Mouse (Mus musculus) CH12.LX (cell line): Measurements from ENCODE around the gene Ccdc89. TPM values are rescaled to one million over a fixed set of nuclear protein-coding genes. Genes with fewer than 3 reads are reported as not detected.

Experiments
- DNase-seq: peaks from one replicate; pipeline ENCODE4 v3.0.0-alpha.2; 2013; ENCODE audit errors: extremely low read depth
- H3K27ac ChIP-seq: 2 replicates; pipeline ENCODE4 v1.5.1; 2012; ENCODE audit warnings: low read depth, mild to moderate bottlenecking, control low read depth, moderate library complexity; ENCODE audit not compliant: insufficient read depth
- H3K27me3 ChIP-seq: replicated peaks from 2 replicates; pipeline ENCODE3; 2012; ENCODE audit warnings: inconsistent platforms
- H3K36me3 ChIP-seq, 2 experiments: replicated peaks in 1 of 2; 2 replicates each; pipeline versions ENCODE3 to v1.6.1; 2012; ENCODE audit warnings: inconsistent platforms in 1 of 2, low read length in 1 of 2, mild to moderate bottlenecking in 1 of 2, mixed read lengths in 1 of 2, moderate library complexity in 1 of 2; ENCODE audit not compliant: control insufficient read depth in 1 of 2, insufficient read depth in 1 of 2
- H3K4me1 ChIP-seq, 2 experiments: 2 replicates each; pipeline ENCODE4 v1.6.1; 2012; ENCODE audit warnings: inconsistent platforms in 1 of 2, moderate library complexity in 1 of 2; ENCODE audit not compliant: insufficient read depth in 2 of 2, control insufficient read depth in 1 of 2
- H3K4me2 ChIP-seq: 2 replicates; pipeline ENCODE4 v1.6.1; 2012; ENCODE audit warnings: low read depth, mild to moderate bottlenecking, control low read depth; ENCODE audit not compliant: poor library complexity, insufficient read depth, severe bottlenecking
- H3K4me3 ChIP-seq, 3 experiments: fragments of 150-350 bp in 1 of 3; sonication (generic) in 1 of 3; replicated peaks in 1 of 3; 2 replicates each; pipeline versions ENCODE3 to v1.5.1; 2011 to 2012; ENCODE audit warnings: low read depth in 2 of 3, low read length in 2 of 3, mild to moderate bottlenecking in 2 of 3, moderate library complexity in 2 of 3, control low read depth in 1 of 3, improper control_type of control experiment in 1 of 3, inconsistent platforms in 1 of 3, mixed read lengths in 1 of 3; ENCODE audit not compliant: poor library complexity in 1 of 3
- H3K79me2 ChIP-seq: replicated peaks from 2 replicates; pipeline ENCODE4 v1.6.1; 2012; ENCODE audit warnings: mild to moderate bottlenecking, moderate library complexity; ENCODE audit not compliant: control insufficient read depth, poor library complexity, insufficient read depth, severe bottlenecking; ENCODE audit errors: extremely low read depth
- H3K9ac ChIP-seq: 2 replicates; pipeline ENCODE4 v1.6.1; 2012; ENCODE audit warnings: low read depth, mild to moderate bottlenecking, control low read depth, moderate library complexity; ENCODE audit not compliant: insufficient read depth
- H3K9me3 ChIP-seq: replicated peaks from 2 replicates; pipeline ENCODE3; 2012; ENCODE audit warnings: low read length, inconsistent platforms, mixed read lengths
- CHD1 ChIP-seq: IDR thresholded peaks from 2 replicates; pipeline ENCODE4 v1.6.1; 2012; ENCODE audit warnings: low read depth, low read length, improper control_type of control experiment, inconsistent platforms
- CHD2 ChIP-seq: IDR thresholded peaks from 2 replicates; pipeline ENCODE4 v1.6.1; 2011; ENCODE audit warnings: low read length, improper control_type of control experiment
- CTCF ChIP-seq, 2 experiments: IDR thresholded peaks in 1 of 2; conservative IDR thresholded peaks in 1 of 2; 2 replicates each; pipeline ENCODE4 v1.5.1; 2011 to 2012; ENCODE audit warnings: low read depth in 2 of 2, low read length in 2 of 2, improper control_type of control experiment in 1 of 2, inconsistent platforms in 1 of 2, mild to moderate bottlenecking in 1 of 2, moderate library complexity in 1 of 2
- E2F4 ChIP-seq: IDR thresholded peaks from 2 replicates; pipeline ENCODE4 v1.6.1; 2011; ENCODE audit warnings: low read depth, low read length, improper control_type of control experiment; ENCODE audit not compliant: insufficient replicate concordance
- ELF1 ChIP-seq: IDR thresholded peaks from 2 replicates; pipeline ENCODE4 v1.6.1; 2014; ENCODE audit warnings: low read depth, mild to moderate bottlenecking, inconsistent platforms, low read length, improper control_type of control experiment
- ETS1 ChIP-seq: conservative IDR thresholded peaks from 2 replicates; pipeline ENCODE4 v1.6.1; 2012; ENCODE audit warnings: low read depth, mild to moderate bottlenecking, inconsistent platforms, low read length, improper control_type of control experiment, moderate library complexity
- HCFC1 ChIP-seq: IDR thresholded peaks from 2 replicates; pipeline ENCODE4 v1.6.1; 2012; ENCODE audit warnings: low read depth, mild to moderate bottlenecking, inconsistent platforms, low read length, improper control_type of control experiment
- IRF4 ChIP-seq: IDR thresholded peaks from 2 replicates; pipeline ENCODE4 v1.6.1; 2014; ENCODE audit warnings: low read depth, mild to moderate bottlenecking, inconsistent platforms, low read length, improper control_type of control experiment
- JUN ChIP-seq: IDR thresholded peaks from 2 replicates; pipeline ENCODE4 v1.6.1; 2011; ENCODE audit warnings: low read depth, mild to moderate bottlenecking, low read length, improper control_type of control experiment, moderate library complexity; ENCODE audit not compliant: insufficient read depth
- KAT2A ChIP-seq: IDR thresholded peaks from 2 replicates; pipeline ENCODE4 v1.6.1; 2012; ENCODE audit warnings: low read length, improper control_type of control experiment, inconsistent platforms; ENCODE audit not compliant: insufficient replicate concordance
- MAFK ChIP-seq: IDR thresholded peaks from 2 replicates; pipeline ENCODE4 v1.6.1; 2011; ENCODE audit warnings: low read length, improper control_type of control experiment; ENCODE audit not compliant: insufficient replicate concordance
- MAX ChIP-seq: IDR thresholded peaks from 2 replicates; pipeline ENCODE4 v1.6.1; 2011; ENCODE audit warnings: low read length, improper control_type of control experiment
- MAZ ChIP-seq: IDR thresholded peaks from 2 replicates; pipeline ENCODE4 v1.6.1; 2012; ENCODE audit warnings: low read depth, mild to moderate bottlenecking, inconsistent platforms, low read length, improper control_type of control experiment, moderate library complexity
- MEF2A ChIP-seq: IDR thresholded peaks from 2 replicates; pipeline ENCODE4 v1.6.1; 2014; ENCODE audit warnings: low read depth, mild to moderate bottlenecking, inconsistent platforms, low read length, improper control_type of control experiment, borderline replicate concordance
- MXI1 ChIP-seq: IDR thresholded peaks from 2 replicates; pipeline ENCODE4 v1.6.1; 2011; ENCODE audit warnings: mild to moderate bottlenecking, low read depth, low read length, improper control_type of control experiment
- NELFE ChIP-seq: IDR thresholded peaks from 2 replicates; pipeline ENCODE4 v1.6.1; 2011; ENCODE audit warnings: low read depth, low read length, improper control_type of control experiment
- NRF1 ChIP-seq: IDR thresholded peaks from 2 replicates; pipeline ENCODE4 v1.6.1; 2014; ENCODE audit warnings: low read depth, mild to moderate bottlenecking, inconsistent platforms, low read length, improper control_type of control experiment, moderate library complexity
- PAX5 ChIP-seq: IDR thresholded peaks from 2 replicates; pipeline ENCODE4 v1.6.1; 2012; ENCODE audit warnings: low read length, inconsistent platforms, mixed read lengths
- RAD21 ChIP-seq: IDR thresholded peaks from 2 replicates; pipeline ENCODE4 v1.6.1; 2011; ENCODE audit warnings: low read depth, mild to moderate bottlenecking, low read length, improper control_type of control experiment, moderate library complexity
- SIN3A ChIP-seq: IDR thresholded peaks from 2 replicates; pipeline ENCODE4 v1.6.1; 2012; ENCODE audit warnings: low read length, improper control_type of control experiment, inconsistent platforms
- SMC3 ChIP-seq: IDR thresholded peaks from 2 replicates; pipeline ENCODE4 v1.6.1; 2011; ENCODE audit warnings: low read depth, low read length, improper control_type of control experiment
- TBP ChIP-seq: conservative IDR thresholded peaks from 2 replicates; pipeline ENCODE4 v1.6.1; 2011; ENCODE audit warnings: low read depth, low read length, improper control_type of control experiment
- TCF12 ChIP-seq: IDR thresholded peaks from 2 replicates; pipeline ENCODE4 v1.6.1; 2014; ENCODE audit warnings: low read depth, mild to moderate bottlenecking, inconsistent platforms, low read length, improper control_type of control experiment
- UBTF ChIP-seq: IDR thresholded peaks from 2 replicates; pipeline ENCODE4 v1.6.1; 2012; ENCODE audit warnings: low read depth, mild to moderate bottlenecking, inconsistent platforms, low read length, improper control_type of control experiment, moderate library complexity
- USF1 ChIP-seq: IDR thresholded peaks from 2 replicates; pipeline ENCODE4 v1.6.1; 2014; ENCODE audit warnings: low read depth, mild to moderate bottlenecking, inconsistent platforms, low read length, improper control_type of control experiment
- USF2 ChIP-seq: conservative IDR thresholded peaks from 2 replicates; pipeline ENCODE4 v1.6.1; 2011; ENCODE audit warnings: low read depth, low read length, improper control_type of control experiment
- ZC3H11A ChIP-seq: IDR thresholded peaks from 2 replicates; pipeline ENCODE4 v1.6.1; 2012; ENCODE audit warnings: low read depth, mild to moderate bottlenecking, inconsistent platforms, low read length, improper control_type of control experiment
- ZKSCAN1 ChIP-seq: IDR thresholded peaks from 2 replicates; pipeline ENCODE4 v1.6.1; 2012; ENCODE audit warnings: low read depth, inconsistent platforms, low read length, improper control_type of control experiment, borderline replicate concordance
- dilution Hi-C: fragments of 300-500 bp; cut with MboI; formaldehyde crosslinking; loops from 2 replicates; pipeline ENCODE4 v1.14.3; 2020; ENCODE audit warnings: low sequenced_read_pairs; ENCODE audit not compliant: extremely low pct_unique_long_range_greater_than_20kb, extremely low pct_ligation_motif_present
- in situ Hi-C: fragments of 300-500 bp; cut with MboI; formaldehyde crosslinking; loops from 3 replicates; pipeline ENCODE4 v1.14.3; 2019; ENCODE audit warnings: low sequenced_read_pairs, low pct_ligation_motif_present, low pct_unique_long_range_greater_than_20kb, mixed read lengths
- polyA plus RNA-seq: library from polyadenylated mRNA; unstranded; fragments of >175 nt; gene quantifications from 2 replicates; pipeline ENCODE4 v1.2.1, GENCODE M21; 2012; ENCODE audit warnings: low read depth; ENCODE audit not compliant: insufficient read length
- total RNA-seq, 2 experiments: library from RNA; depleted of rRNA; stranded (reverse); fragments of 300-350 nt in 1 of 2; fragments of >200 nt in 1 of 2; gene quantifications; 2 replicates each; pipeline ENCODE4 v1.2.3; 2012 to 2014

Gene Ccdc89
- total and polyA plus RNA-seq, 3 experiments: not detected

GRCm38 (mm10) chr7:90442518-90443080 is 16.2 kb downstream of the Ccdc89 start, which contains the start of gene Crebzf (continued):
- no peak for TF ChIP-seq ZKSCAN1
- TF ChIP-seq MEF2A: no peak; the same call in 1 of the 2 replicates
- TF ChIP-seq NRF1: no peak
- TF ChIP-seq MAFK: no peak
- TF ChIP-seq SIN3A: peak; percentile 93
- TF ChIP-seq CHD2: peak; percentile 100
- peak; percentile 88 for TF ChIP-seq TBP
- TF ChIP-seq CHD1: no peak
- no peak for TF ChIP-seq ZC3H11A
- peak; percentile 90 for TF ChIP-seq TCF12

- H3K4me3 ChIP-seq: peak overlapping the region; percentile 77 to 100 (median 94)
- H3K79me2 ChIP-seq: peaks cover 33% of the 10 kb centered on the region
- H3K27me3 ChIP-seq: no peaks in the 10 kb centered on the region
- H3K9ac ChIP-seq: peak overlapping the region; percentile 99
- H3K4me2 ChIP-seq: peak overlapping the region; percentile 94
- H3K36me3 ChIP-seq: peaks cover 3 to 22% of the 10 kb centered on the region in 2 experiments
- TF ChIP-seq RAD21 (no peak), MAZ (no peak), NRF1 (no peak), MAFK (no peak), MAX (no peak), IRF4 (no peak), JUN (no peak), E2F4 (no peak), NELFE (no peak), KAT2A (no peak), CTCF (conservative IDR thresholded peaks at IDR 0.05 in 1 of 2, IDR thresholded peaks at IDR 0.05 in 1 of 2; ENCODE audit: low read depth in 2 of 2, low read length in 2 of 2) (no peak), TCF12 (no peak), PAX5 (no peak), UBTF (peak; percentile 84), USF2 (no peak), ZKSCAN1 (no peak), ETS1 (no peak), SMC3 (no peak), USF1 (no peak), SIN3A (no peak; the same call in 1 of the 2 replicates), ELF1 (peak; percentile 11; the same call in 1 of the 2 replicates), MXI1 (0 out of 2 replicates have a peak, but pooled peaks have one; percentile 2), HCFC1 (no peak)
- H3K9me3 ChIP-seq: no peaks in the 10 kb centered on the region
- no peak for DNase-seq
- in situ Hi-C loops (loop anchor here (25.0 kb wide), 1 partner anchor 431 kb away; no protein-coding TSS in a partner anchor), dilution Hi-C loops (no loop called here)
- peaks cover 0 to 15% of the 10 kb centered on the region in 2 experiments; a peak in 1 of 4 replicates for H3K4me1 ChIP-seq
- peak overlapping the region; percentile 70 for H3K27ac ChIP-seq
These were observed 17.0 kb downstream of the Ccdc89 start for GRCm38 (mm10) chr7:90443101-90444091.
